Mouse (Mus musculus) left cerebral cortex, adult 18-20 months (tissue): Measurements from ENCODE around the gene Saa4. TPM values are rescaled to one million over a fixed set of nuclear protein-coding genes. Genes with fewer than 3 reads are reported as not detected.
A peak's percentile ranks its signal among the peaks of the same experiment; 100 is the strongest.
"Not testable (repeated sequence)": the region's sequence is repeated elsewhere in the genome, so short reads cannot be mapped to it uniquely, and the experiment has no call there.

Experiments used
- DNase-seq, 2 experiments: peaks; one replicate each; pipeline ENCODE4 v3.0.0; 2021 to 2022; ENCODE audit warnings: low spot score in 2 of 2, mixed read lengths in 1 of 2
- total RNA-seq, 2 experiments: library from RNA; stranded (reverse); gene quantifications; 2 replicates each; pipeline ENCODE4 v1.2.3; 2021

Saa4 gene
- total RNA-seq, 2 experiments from 2014 or later = not detected

- peak in 1 of 2 experiments; percentile 31 for DNase-seq
These were observed 15.5 kb downstream of the Saa4 start for GRCm38 (mm10) chr7:46716897-46717296.

- no peak for DNase-seq
These were observed 16.8 kb downstream of the Saa4 start, which contains the start of gene Saa3 for GRCm38 (mm10) chr7:46715600-46715999. TSS of gene Saa3 (minus strand) at chr7:46715700.

- peak; percentile 63 to 65 for DNase-seq
These were observed 17.9 kb downstream of the Saa4 start for GRCm38 (mm10) chr7:46714518-46714917.

GRCm38 (mm10) chr7:46712250-46712649, 20.2 kb downstream of the Saa4 start:
- DNase-seq = no peak

- peak; percentile 84 to 85 for DNase-seq
These were observed 22.0 kb downstream of the Saa4 start, which contains the start of gene Saal1 for GRCm38 (mm10) chr7:46710390-46710844. TSS of gene Saal1 (minus strand) at chr7:46710680.

GRCm38 (mm10) chr7:46700521-46701025, 31.8 kb downstream of the Saa4 start:
- DNase-seq = no peak

- no peak for DNase-seq
These were observed 35.6 kb downstream of the Saa4 start for GRCm38 (mm10) chr7:46696754-46697153.

- DNase-seq = no peak
These were observed 45.6 kb downstream of the Saa4 start for GRCm38 (mm10) chr7:46686827-46687226.

GRCm38 (mm10) chr7:46680732-46681131, 51.7 kb downstream of the Saa4 start:
- no peak for DNase-seq

- DNase-seq = not testable (repeated sequence)
These were observed 53.4 kb downstream of the Saa4 start for GRCm38 (mm10) chr7:46679044-46679443.

GRCm38 (mm10) chr7:46678417-46678816, 54.0 kb downstream of the Saa4 start:
- no peak for DNase-seq

Other genes with a start within 250 kb of the Saa4 start
- gene Sergef, start 92.8 kb downstream of the Saa4 start, total RNA-seq = 10 to 100 TPM; 73.6 to 85.6 TPM
- gene Tph1, start 60.1 kb downstream of the Saa4 start, total RNA-seq = under 1 TPM; 0.16 to 0.21 TPM
- gene Saal1, start 21.9 kb downstream of the Saa4 start, total RNA-seq = 1 to 10 TPM; 8.1 to 8.2 TPM
- gene Saa3, start 16.9 kb downstream of the Saa4 start, total RNA-seq = not detected
- gene Saa1, start 10.4 kb upstream of the Saa4 start, total RNA-seq = not detected
- not detected for gene Saa2, start 19.2 kb upstream of the Saa4 start, total RNA-seq
- gene Hps5, start 63.5 kb upstream of the Saa4 start, total RNA-seq = 10 to 100 TPM; 11.9 to 12.1 TPM
- 10 to 100 TPM; 37.4 to 41.9 TPM for gene Gtf2h1, start 63.5 kb upstream of the Saa4 start, total RNA-seq
- gene Ldha, start 108.9 kb upstream of the Saa4 start, total RNA-seq = 100 to 1,000 TPM; 342 to 355 TPM
- gene Ldhc, start 128.6 kb upstream of the Saa4 start, total RNA-seq = not detected
- 10 to 100 TPM; 67.9 to 70.2 TPM for gene Tsg101, start 187.4 kb upstream of the Saa4 start, total RNA-seq
- 10 to 100 TPM; 15.7 to 17.2 TPM for gene Uevld, start 225.9 kb upstream of the Saa4 start, total RNA-seq